Mouse (Mus musculus): Measurements from ENCODE around the gene Pcbp4.

- TF ChIP-seq POLR2A (IDR thresholded peaks at IDR 0.05; ENCODE audit: control insufficient read depth, extremely low read depth, insufficient read depth, low read length, poor library complexity) (no peak), CTCF (IDR thresholded peaks at IDR 0.05; ENCODE audit: borderline replicate concordance, control insufficient read depth, extremely low read depth, insufficient read depth, low read length, poor library complexity) (no peak)
These were observed 16.5 kb upstream of the Pcbp4 start for GRCm38 (mm10) chr9:106436566-106436965.

Data from thymus, adult 2 months (tissue).